Mouse (Mus musculus) ES-Bruce4 (cell line): ENCODE measurements around the gene Fam83g. TPM values are rescaled to one million over a fixed set of nuclear protein-coding genes. Genes with fewer than 3 reads are reported as not detected.

ENCODE experiments used
- H3K27ac ChIP-seq: 2 replicates; pipeline ENCODE4 v1.5.1; 2012; ENCODE audit warnings: low read length, inconsistent platforms; ENCODE audit not compliant: insufficient read depth
- H3K27me3 ChIP-seq: 2 replicates; pipeline ENCODE4 v1.6.1; 2012; ENCODE audit warnings: mild to moderate bottlenecking, low read length, inconsistent platforms; ENCODE audit not compliant: control insufficient read depth, poor library complexity, insufficient read depth, severe bottlenecking
- H3K36me3 ChIP-seq: 2 replicates; pipeline ENCODE4 v1.6.1; 2012; ENCODE audit warnings: inconsistent platforms, mild to moderate bottlenecking, low read length, moderate library complexity; ENCODE audit not compliant: control insufficient read depth, poor library complexity, insufficient read depth, severe bottlenecking
- H3K4me1 ChIP-seq: one replicate; pipeline ENCODE4 v1.8.1; 2011; ENCODE audit warnings: low read length; ENCODE audit not compliant: control insufficient read depth, insufficient read depth
- H3K4me3 ChIP-seq: 2 replicates; pipeline ENCODE4 v1.5.1; 2011; ENCODE audit warnings: low read depth, mild to moderate bottlenecking, low read length
- H3K9ac ChIP-seq: 2 replicates; pipeline ENCODE4 v1.6.1; 2012; ENCODE audit warnings: low read depth, mild to moderate bottlenecking, inconsistent platforms; ENCODE audit not compliant: poor library complexity, severe bottlenecking
- H3K9me3 ChIP-seq: replicated peaks from 2 replicates; pipeline ENCODE4 v1.6.1; 2012; ENCODE audit warnings: mild to moderate bottlenecking, low read length, inconsistent platforms; ENCODE audit not compliant: control insufficient read depth, poor library complexity, insufficient read depth, severe bottlenecking
- CTCF ChIP-seq: IDR thresholded peaks from one replicate; pipeline ENCODE4 v1.8.1; 2011; ENCODE audit warnings: low read depth, low read length
- EP300 ChIP-seq: IDR thresholded peaks from 2 replicates; pipeline ENCODE4 v1.6.1; 2011; ENCODE audit warnings: low read depth, low read length; ENCODE audit not compliant: insufficient read depth
- POLR2A ChIP-seq: IDR thresholded peaks from one replicate; pipeline ENCODE4 v1.8.1; 2011; ENCODE audit warnings: low read length; ENCODE audit not compliant: insufficient read depth
- polyA plus RNA-seq: library from polyadenylated mRNA; stranded (reverse); fragments of >200 nt; gene quantifications from 2 replicates; pipeline ENCODE4 v1.2.4, GENCODE M21; 2011; ENCODE audit warnings: low read depth; ENCODE audit not compliant: missing spikeins, insufficient read depth, insufficient read length

Fam83g gene
- polyA plus RNA-seq, 1 experiment = 7.7 TPM

- no peaks in the 10 kb centered on the region for H3K9me3 ChIP-seq
- H3K9ac ChIP-seq = 0 out of 2 replicates have a peak overlapping the region, but pooled peaks have one; percentile 49
- H3K4me3 ChIP-seq = no peak overlapping the region
- no peaks in the 10 kb centered on the region for H3K27me3 ChIP-seq
- no peak for TF ChIP-seq CTCF
- no peak for TF ChIP-seq EP300
- no peak for TF ChIP-seq POLR2A
- H3K36me3 ChIP-seq = no peaks in the 10 kb centered on the region
- no peak overlapping the region for H3K27ac ChIP-seq
- H3K4me1 ChIP-seq = peaks cover 9% of the 10 kb centered on the region
Measured at GRCm38 (mm10) chr11:61676216-61676854, 7.6 kb upstream of the Fam83g start.

- Histone ChIP-seq H3K27ac (no peak overlapping the region), H3K27me3 (no peaks in the 10 kb centered on the region), H3K36me3 (no peaks in the 10 kb centered on the region), H3K9ac (no peak overlapping the region), H3K9me3 (no peaks in the 10 kb centered on the region), H3K4me3 (no peak overlapping the region), H3K4me1 (peaks cover 9% of the 10 kb centered on the region)
- TF ChIP-seq POLR2A (no peak), EP300 (no peak), CTCF (no peak)
Measured at GRCm38 (mm10) chr11:61677709-61678108, 6.2 kb upstream of the Fam83g start.

- H3K4me3 ChIP-seq = no peak overlapping the region
- no peaks in the 10 kb centered on the region for H3K9me3 ChIP-seq
- H3K27me3 ChIP-seq = no peaks in the 10 kb centered on the region
- no peak overlapping the region for H3K27ac ChIP-seq
- H3K4me1 ChIP-seq = peaks cover 9% of the 10 kb centered on the region
- H3K9ac ChIP-seq = no peak overlapping the region
- TF ChIP-seq EP300 = no peak
- TF ChIP-seq CTCF = no peak
- TF ChIP-seq POLR2A = no peak
- no peaks in the 10 kb centered on the region for H3K36me3 ChIP-seq
Measured at GRCm38 (mm10) chr11:61679091-61679866, 4.6 kb upstream of the Fam83g start.

- peaks cover 4% of the 10 kb centered on the region for H3K4me1 ChIP-seq
- H3K27me3 ChIP-seq = no peaks in the 10 kb centered on the region
- TF ChIP-seq EP300 = no peak
- TF ChIP-seq POLR2A = no peak
- TF ChIP-seq CTCF = no peak
- no peak overlapping the region for H3K27ac ChIP-seq
- H3K9me3 ChIP-seq = no peaks in the 10 kb centered on the region
- peak overlapping the region; percentile 70 for H3K4me3 ChIP-seq
- H3K9ac ChIP-seq = peak overlapping the region; percentile 68; the same call in 1 of the 2 replicates
- H3K36me3 ChIP-seq = no peaks in the 10 kb centered on the region
Measured at GRCm38 (mm10) chr11:61685119-61685725, 1.3 kb downstream of the Fam83g start.

- Histone ChIP-seq H3K36me3 (no peaks in the 10 kb centered on the region), H3K27ac (no peak overlapping the region), H3K9ac (no peak overlapping the region), H3K27me3 (no peaks in the 10 kb centered on the region), H3K4me1 (peaks cover 4% of the 10 kb centered on the region), H3K4me3 (no peak overlapping the region), H3K9me3 (no peaks in the 10 kb centered on the region)
- TF ChIP-seq CTCF = no peak
- no peak for TF ChIP-seq POLR2A
- no peak for TF ChIP-seq EP300
Measured at GRCm38 (mm10) chr11:61686141-61686540, 2.2 kb downstream of the Fam83g start.
